Comparison of ENCODE assay signal across 1 mouse cellular context in the genomic region with DNA sequence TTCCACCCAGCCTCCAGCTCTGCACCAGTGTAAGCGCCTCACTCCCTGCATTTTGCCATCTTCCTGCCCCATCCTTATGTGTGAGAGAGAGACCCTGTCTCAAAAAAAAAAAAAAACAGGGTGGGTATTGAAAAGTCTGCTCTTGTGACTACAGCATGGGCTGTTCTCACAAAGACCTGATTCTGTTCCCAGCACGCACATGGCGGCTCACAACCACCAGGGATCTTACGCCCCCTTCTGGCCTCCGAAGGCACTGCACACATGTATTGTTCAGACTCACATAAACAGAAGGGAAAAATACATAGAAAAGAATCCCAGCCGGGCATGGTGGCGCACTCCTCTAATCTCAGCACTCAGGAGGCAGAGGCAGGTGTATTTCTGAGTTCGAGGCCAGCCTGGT.
TF ChIP-seq lines count a peak whose summit lies in the region.

No protein-coding gene starts in this region.

TF ChIP-seq in ES-E14, 5 proteins besides CTCF, POLR2A, EP300 and RAD21:
- TF ChIP-seq ZNF384 (IDR thresholded peaks at IDR 0.05; ENCODE audit: low read depth, low read length) = peak; percentile 53
- no peak for TF ChIP-seq MAFK (IDR thresholded peaks at IDR 0.05; ENCODE audit: insufficient read depth, low read depth, low read length)
- TF ChIP-seq ZC3H11A (IDR thresholded peaks at IDR 0.05; ENCODE audit: borderline replicate concordance, low read depth, low read length) = no peak
TF ChIP-seq in ES-E14: peak in this region for 1.
